Mouse (Mus musculus): ENCODE data around the gene Rln1. TPM values are rescaled to one million over a fixed set of nuclear protein-coding genes. Genes with fewer than 3 reads are reported as not detected.

Rln1 gene
- 1 to 10 TPM; 1.3 to 2.4 (median 1.8) TPM for total RNA-seq (2022)

GRCm38 (mm10) chr19:29334068-29334745, at the start of gene Rln1:
Rln1 (minus strand) TSS chr19:29334670.
- DNase-seq (ENCODE audit: low spot score in 2 of 2), result peak in 1 of 2 experiments; percentile 31

GRCm38 (mm10) chr19:29383368-29383767, 48.9 kb upstream of the Rln1 start:
- no peak for DNase-seq (ENCODE audit: low spot score in 2 of 2)

GRCm38 (mm10) chr19:29379839-29380603, 45.6 kb upstream of the Rln1 start:
- DNase-seq (ENCODE audit: low spot score in 2 of 2), result no peak

- DNase-seq (ENCODE audit: low spot score in 2 of 2), result no peak
Measured at GRCm38 (mm10) chr19:29376382-29376781, 41.9 kb upstream of the Rln1 start.

DNA sequence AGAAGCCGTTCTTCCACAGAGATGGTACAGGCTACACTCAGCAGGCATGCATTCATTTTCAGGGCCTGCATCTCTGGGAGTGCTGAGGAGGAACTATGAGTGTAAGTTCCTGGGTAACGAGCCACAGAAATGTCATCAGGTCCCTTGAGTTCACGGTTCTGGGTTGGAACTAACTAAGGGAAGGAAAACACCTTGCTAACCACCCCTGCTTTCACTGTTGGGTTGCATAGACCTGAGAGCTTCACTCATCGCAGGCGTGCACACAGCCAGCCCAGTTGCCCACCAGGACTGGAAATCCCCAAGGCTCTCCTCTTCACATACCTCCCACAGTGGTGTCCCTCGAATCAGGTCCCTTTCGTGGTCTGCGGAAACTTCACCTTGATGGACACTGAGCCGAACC, 40.5 kb upstream of the Rln1 start:
- no peak for DNase-seq (ENCODE audit: low spot score in 2 of 2)

- DNase-seq (ENCODE audit: low spot score in 2 of 2), result no peak
Measured at GRCm38 (mm10) chr19:29373438-29373837, 39.0 kb upstream of the Rln1 start.

DNA sequence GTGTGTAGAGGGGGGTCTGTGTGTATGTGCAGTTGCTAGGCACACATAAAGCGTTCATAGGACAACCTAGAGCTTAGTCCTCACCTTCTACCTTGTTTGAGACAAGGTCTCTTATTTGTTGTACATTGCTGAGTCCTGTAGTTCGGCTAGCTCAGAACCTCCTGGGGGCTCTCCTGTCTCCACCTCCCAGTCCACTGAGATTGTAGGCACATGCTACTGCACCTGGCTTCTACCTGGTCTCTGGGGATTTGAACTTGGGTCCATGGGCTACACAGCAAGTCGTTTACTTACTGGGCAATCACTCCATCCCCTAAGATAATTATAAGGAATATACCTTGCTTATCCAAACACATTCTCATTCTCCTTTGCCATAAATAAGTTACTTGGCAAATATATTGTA, 38.2 kb upstream of the Rln1 start:
- no peak for DNase-seq (ENCODE audit: low spot score in 2 of 2)

DNA sequence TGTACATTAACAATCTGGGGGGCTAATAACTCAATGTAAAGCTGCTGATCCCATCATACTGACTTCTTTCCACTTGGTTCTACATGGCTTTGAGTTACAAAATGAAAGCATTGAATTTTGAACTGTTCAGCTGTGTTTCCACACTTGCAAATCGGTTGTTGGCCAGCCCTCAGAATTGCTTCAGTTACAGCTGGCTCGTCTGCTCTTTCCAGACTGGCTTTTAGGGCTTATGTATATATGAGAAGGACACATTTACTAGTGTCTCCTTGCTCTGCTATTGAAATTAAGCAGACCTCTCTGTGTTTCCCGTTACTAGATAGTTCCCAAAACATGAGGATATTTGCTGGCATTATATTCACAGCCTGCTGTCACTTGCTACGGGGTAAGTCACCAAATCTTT, 37.7 kb upstream of the Rln1 start:
- peak in 1 of 2 experiments; percentile 48 for DNase-seq (ENCODE audit: low spot score in 2 of 2)

- DNase-seq (ENCODE audit: low spot score in 2 of 2), result no peak
Measured at GRCm38 (mm10) chr19:29371284-29372081, 37.0 kb upstream of the Rln1 start.

DNA sequence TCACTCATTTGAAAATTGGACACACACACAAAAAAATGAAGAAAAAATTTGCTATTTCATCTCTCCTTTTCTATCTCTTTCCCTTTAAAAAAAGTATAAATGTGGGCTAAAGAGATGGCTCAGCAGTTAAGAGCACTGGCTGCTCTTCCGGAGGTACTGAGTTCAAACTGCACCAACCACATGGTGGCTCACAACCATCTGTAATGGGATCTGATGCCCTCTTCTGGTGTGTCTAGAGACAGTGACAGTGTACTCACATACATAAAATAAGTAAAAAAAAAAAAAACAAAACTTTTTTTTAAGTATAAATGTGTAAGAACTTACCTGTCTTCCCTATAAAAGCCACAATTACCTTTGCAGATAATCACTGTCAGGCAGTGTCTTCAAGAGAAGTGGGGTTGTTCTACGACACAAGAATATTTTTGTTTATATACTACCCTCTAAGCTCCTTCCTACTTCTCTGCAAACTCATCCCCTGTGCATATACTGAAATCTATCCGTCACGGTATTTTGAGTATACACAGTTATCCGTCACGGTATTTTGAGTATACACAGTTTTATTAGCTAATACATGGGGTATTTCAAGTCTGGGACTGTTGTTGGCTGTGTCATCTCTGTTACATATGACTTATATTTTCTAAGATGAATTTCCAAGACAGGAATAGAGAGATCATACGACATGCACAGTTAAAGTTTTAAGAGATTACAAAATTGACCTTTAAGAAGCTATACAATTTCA, 36.2 kb upstream of the Rln1 start:
- DNase-seq (ENCODE audit: low spot score in 2 of 2), result no peak

DNA sequence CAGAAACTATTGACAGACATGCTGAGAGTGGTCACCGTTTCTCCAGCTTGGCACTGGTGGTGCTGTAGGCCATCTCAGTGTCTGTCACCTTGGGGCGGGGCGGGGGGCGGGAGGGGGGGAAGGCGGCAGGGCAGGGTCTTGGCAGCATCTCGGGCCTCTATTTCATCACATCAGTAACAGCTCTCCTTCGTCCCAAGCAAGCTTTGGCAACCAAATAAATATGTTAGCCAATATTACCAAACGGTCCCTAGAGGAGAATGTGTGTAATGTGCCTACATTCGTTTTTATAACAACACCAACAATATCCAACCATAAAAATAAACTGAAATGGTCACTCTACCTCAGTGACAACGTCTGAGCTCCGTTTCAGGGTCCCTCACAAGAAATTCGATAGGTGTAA, 35.6 kb upstream of the Rln1 start:
- no peak for DNase-seq (ENCODE audit: low spot score in 2 of 2)

GRCm38 (mm10) chr19:29368671-29369309, 34.3 kb upstream of the Rln1 start:
- DNase-seq (ENCODE audit: low spot score in 2 of 2), result no peak

DNA sequence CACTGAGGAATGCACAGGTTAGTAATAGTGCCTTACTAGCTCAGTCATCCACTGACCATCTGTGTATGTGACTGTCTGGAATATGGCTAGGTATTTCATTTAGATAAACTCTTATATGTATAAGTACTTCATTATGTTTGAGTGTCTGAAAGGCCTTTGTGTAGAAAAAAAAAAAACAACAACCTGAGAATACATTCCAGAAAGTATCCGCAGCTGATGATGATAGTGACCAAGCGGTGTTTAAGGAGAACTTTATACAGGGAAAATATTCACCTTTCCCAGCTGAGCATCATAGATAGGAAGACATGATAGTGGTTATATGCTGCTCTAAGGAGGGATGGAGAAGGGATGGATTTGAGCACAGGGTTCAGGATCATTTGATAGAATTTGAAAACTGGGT, 33.6 kb upstream of the Rln1 start:
- no peak for DNase-seq (ENCODE audit: low spot score in 2 of 2)

DNA sequence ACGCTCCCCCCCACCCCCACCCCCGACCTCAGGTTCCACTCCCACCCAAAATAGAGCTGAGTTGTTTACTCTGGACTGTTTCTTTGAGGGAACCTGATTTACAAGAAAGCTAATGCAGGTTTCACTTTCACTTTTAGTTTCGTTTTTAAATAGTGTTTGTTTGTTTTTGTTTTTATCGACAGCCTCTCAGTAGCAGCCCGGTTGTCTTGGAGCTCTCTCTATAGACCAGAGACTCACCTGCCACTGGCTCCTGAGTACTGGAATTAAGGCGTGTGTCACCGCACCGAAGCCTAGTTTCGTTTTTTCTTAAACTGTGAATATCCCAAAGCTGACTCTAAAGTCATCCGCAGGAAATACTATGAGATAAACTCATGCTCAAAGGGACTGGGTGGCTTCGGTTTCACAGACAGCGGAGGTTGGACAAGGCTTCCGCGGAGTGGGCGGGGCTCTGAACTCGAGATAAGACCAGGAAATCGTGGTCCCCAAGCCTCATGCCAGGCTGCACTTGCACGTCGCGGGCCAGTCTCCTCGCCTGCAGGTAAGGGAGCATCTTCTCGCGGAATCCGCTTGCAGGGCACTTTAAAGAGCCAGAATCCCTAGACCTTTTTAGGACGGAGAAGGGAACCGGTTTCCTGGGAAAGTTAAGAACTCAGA, 32.6 kb upstream of the Rln1 start, which contains the start of the genes Plgrkt and Cd274:
Plgrkt (minus strand) TSS at position 422 of the 654 bp plus-strand sequence.
Cd274 (plus strand) TSS at position 487 of the 654 bp plus-strand sequence.
- DNase-seq (ENCODE audit: low spot score in 2 of 2), result no peak

DNA sequence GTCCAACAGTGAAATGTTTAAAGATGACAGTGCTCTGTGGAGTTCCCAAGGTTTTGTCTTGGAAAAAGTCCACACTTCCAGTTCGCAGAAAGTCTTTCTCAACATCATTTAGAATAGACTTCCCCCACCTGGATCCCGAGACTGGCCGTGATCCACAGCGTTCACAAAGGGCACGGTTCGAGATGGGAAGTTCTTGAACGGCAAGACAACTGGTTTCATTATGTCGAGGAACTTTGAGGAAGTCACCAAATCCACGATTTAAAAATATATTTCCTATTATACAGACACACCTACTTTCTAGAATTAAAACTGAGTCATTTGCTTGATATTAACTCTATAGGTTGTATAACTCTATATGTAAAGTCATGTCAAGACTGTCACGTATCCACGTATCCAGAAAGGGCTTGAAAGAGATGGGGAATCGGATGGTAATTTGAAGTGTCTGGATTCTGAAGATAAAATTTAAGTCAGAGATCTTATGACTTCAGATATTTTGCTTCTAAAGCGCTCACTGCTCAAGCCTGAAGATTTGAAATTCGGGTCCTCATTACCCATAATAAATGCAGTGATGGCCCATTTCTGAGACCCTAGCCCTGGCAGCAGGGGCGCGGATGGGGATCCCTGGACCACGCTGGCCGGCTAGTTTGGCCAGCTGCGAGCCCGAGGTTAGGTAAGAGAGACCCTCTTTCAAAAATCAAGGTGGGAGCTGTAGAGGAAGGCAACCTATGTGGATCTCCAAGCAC, 31.9 kb upstream of the Rln1 start:
- no peak for DNase-seq (ENCODE audit: low spot score in 2 of 2)

DNA sequence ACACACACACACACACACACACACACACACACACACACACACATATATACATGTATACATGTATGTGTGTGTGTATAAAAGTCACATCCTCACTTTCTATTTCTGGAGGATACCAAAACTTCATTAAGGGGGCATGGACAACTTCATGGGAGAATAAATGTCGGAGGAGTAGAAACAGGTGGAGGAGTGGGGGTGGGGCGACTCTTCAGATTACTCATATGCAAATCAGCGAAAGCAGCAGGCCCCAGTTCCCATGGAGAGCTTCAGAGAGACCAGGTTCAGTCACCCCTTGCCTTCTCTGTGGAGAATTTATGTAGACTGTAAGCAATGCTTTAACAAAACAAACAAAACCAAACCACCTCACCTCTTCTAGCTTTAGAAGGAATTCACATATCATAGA, 30.6 kb upstream of the Rln1 start:
- DNase-seq (ENCODE audit: low spot score in 2 of 2), result no peak

GRCm38 (mm10) chr19:29364076-29364475, 29.6 kb upstream of the Rln1 start:
- no peak for DNase-seq (ENCODE audit: low spot score in 2 of 2)

DNA sequence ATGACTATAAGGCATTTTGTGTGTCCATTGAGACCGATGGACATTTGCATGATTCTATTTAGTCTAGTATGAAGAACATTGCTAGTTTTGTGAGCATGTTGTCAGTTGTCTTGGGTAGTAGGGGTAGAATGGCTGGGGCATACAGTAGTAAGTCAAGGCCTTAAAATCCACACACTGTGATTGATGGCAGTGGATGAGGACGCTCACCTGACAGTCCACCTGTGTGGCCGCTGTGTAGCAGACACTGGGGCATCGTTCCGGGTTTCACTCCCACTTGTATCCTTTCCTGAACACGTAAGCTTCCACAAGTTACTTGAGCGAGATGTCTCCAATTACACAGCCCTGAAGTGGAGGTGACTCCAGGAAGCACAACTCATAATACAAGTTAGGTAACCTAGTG, 29.1 kb upstream of the Rln1 start:
- no peak for DNase-seq (ENCODE audit: low spot score in 2 of 2)

- DNase-seq (ENCODE audit: low spot score in 2 of 2), result no peak
Measured at GRCm38 (mm10) chr19:29362173-29362930, 27.9 kb upstream of the Rln1 start.

Measured in layer of hippocampus, adult 8-10 months (tissue).